Mouse (Mus musculus) heart, postnatal 14 days (tissue): Measurements from ENCODE around the gene Hoxb7. TPM values are rescaled to one million over a fixed set of nuclear protein-coding genes. Genes with fewer than 3 reads are reported as not detected.

Experiments
- DNase-seq, 2 experiments: peaks; one replicate each; pipeline ENCODE4 v3.0.0; 2021 to 2022
- intact Hi-C: fragments of 180-260 bp; cut with DNase I; formaldehyde crosslinking; loops from one replicate; pipeline ENCODE4 v1.15.1; 2025
- long read RNA-seq, 2 experiments: library from polyadenylated mRNA; stranded (forward); transcript quantifications; one replicate each; pipeline ENCODE4 v2.0.0; 2021
- total RNA-seq, 2 experiments: library from RNA; stranded (reverse); gene quantifications; 2 replicates each; pipeline ENCODE4 v1.2.3; 2021

The Hoxb7 gene
- total RNA-seq: not detected
- long read RNA-seq, experiment 1: 0 reads
- long read RNA-seq, experiment 2: 0 reads

DNA sequence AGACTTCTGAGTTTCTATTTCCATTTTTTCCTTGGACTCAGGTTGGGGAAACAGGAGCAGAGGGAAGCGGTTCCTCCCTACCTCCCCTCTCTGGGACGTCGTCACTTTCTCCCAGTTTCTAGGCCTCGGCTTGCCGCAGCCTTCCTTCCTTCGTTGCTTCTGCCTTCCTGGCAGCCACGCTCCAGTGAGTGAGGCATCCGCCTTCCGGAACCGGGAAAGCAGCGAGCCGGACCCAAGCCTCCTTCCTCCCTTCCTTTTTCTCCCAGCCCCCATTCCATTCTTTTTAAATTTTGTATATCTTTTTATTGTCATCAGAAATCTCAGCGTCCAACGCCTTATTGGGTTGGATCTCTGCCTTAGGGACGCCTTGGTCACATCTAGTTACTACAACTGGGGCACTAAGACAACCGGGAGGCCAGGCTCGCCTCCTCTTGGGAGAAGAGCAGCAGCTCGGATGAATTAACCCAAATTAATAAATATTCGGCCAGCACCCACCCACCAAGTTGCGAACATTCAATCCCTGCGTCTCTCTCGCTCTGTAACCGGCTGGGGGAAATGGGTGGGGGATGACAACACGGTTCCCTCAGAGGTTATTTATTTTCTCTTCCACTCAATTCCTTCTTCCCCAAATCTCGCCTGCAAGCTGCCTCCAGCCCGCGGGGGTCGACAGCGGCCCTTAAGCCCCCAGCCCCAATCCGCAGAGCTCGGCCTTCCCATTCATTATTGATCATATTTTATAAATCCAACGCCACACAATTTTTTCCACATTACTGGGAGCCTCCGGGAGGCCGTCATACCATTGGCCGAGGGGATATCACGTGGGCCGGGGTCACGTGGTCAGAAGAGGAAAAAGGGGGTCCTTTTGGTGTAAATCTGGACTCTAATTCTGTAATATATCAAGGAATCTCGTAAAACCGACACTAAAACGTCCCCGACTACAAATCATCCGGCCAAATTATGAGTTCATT, at the start of gene Hoxb7:
Gene Hoxb7 (plus strand): TSS at position 853 of the 968 bp plus-strand sequence.
- no peak for DNase-seq
- intact Hi-C loops: no loop called here

DNA sequence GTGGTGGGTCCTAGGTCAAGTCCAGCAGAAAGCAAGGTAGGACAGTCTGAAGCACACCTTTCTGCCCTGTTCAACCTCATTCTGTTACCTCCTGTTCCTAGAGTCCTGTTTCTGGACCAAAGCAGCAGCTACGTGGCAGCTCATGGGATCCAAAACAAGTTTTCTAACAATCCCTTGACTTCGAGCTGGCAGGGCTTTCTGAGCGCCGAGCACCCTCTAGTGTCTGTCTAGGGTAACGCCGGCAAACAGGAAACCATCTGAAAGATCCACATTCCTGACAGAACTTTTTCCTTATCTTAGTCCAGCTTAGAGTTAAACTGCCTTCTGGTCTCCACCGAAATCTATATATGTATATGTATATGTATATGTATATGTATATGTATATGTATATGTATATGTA, 46.2 kb upstream of the Hoxb7 start:
- intact Hi-C loops: no loop called here
- peak; percentile 46 to 67 for DNase-seq

DNA sequence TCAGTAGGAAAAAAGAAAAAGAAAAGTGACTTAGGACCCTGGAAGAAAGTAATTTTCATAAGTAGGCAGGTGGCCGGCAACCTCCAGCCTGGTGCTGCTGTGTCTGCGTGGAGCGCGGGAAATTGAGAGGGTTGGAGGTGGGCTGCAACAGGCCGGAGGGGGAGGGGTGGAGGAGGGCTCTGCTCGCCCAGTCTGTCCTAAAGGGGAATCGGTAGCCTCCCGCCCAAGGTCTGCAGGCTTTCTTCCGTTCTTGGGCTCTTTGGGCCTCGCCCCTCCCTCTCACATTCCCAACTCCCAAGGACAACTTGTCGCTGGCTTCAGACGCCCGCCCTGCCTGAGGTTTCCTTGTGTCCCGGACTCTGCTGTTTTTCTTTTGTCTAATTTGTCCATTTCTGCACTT, 35.5 kb upstream of the Hoxb7 start:
- DNase-seq: no peak
- intact Hi-C loops: no loop called here

DNA sequence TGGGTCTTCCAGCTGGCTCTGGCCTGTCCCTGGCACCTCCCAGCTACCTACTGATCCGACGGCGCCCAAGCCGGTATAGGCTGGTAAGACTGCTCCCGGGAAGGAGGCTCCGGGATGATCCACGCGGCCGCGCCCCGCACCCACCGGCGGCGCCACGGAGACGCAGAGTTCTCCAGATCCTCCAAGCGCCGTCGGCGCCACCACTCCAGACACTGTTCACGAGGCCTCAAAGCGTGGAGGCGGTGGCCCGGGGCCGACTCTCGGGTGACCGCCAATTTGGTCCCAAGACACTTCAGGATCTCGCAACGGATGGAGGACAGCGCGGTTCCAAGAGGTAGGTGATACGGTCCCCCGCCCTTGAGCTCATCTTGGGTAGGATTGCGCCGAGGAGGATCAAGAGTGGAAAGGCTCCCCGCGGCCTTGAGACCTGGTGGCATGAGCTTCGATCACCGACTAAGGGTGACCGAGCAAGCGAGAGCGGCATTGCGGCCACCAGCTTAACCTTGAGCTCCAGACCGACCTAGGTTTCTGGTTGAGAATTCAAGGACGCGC, 34.9 kb upstream of the Hoxb7 start:
- no peak for DNase-seq

DNA sequence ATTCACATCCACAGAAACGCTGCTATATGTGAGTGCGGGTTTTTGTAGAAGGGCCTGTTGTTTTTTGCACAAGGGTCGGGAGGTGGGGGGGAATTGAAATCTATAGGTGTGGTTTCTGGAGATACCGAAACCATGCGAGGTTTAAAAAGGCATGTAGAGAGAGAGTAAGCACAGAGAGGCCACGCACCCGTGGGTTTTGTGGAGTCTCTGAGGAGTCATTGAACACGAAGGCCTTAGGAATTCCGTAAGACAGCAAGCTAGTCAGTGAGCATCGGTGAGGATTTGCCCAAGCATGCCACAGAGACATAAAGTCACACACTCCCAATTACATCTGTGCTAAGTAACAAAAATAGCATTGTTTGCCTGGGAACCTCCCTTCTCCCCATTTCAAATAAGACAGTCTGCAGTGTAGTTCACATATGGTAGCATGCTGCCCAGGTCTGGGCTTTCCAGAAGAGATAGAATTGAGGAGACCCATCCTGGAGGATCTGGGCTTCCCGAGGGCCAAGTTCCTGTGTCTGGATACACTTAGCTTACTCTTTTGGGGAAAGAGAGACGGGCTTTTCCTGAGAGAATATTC, 33.8 kb upstream of the Hoxb7 start:
- no peak for DNase-seq
- intact Hi-C loops: no loop called here

More for the DNA sequence above, 34.9 kb upstream of the Hoxb7 start:
- intact Hi-C loops: no loop called here

DNA sequence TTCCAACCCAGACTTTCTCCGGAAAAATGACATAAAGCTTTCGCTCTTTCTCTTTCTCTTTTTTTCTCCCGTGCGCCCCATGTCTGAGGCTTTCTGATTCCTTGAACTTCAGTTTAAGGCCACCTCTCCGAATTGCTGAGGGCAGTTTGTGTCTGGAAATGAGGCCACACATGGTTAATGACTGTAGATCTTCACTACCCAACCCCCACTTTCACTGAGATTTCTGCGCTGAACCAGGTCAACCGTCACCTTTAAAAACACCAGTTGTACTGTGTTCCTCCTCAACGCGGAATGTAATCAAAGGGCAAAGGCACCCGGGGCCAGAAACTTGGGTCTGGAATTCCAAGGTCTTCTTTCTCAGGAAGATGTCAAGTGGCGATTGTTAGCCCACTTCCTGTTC, 32.2 kb upstream of the Hoxb7 start:
- DNase-seq: no peak
- intact Hi-C loops: no loop called here

DNA sequence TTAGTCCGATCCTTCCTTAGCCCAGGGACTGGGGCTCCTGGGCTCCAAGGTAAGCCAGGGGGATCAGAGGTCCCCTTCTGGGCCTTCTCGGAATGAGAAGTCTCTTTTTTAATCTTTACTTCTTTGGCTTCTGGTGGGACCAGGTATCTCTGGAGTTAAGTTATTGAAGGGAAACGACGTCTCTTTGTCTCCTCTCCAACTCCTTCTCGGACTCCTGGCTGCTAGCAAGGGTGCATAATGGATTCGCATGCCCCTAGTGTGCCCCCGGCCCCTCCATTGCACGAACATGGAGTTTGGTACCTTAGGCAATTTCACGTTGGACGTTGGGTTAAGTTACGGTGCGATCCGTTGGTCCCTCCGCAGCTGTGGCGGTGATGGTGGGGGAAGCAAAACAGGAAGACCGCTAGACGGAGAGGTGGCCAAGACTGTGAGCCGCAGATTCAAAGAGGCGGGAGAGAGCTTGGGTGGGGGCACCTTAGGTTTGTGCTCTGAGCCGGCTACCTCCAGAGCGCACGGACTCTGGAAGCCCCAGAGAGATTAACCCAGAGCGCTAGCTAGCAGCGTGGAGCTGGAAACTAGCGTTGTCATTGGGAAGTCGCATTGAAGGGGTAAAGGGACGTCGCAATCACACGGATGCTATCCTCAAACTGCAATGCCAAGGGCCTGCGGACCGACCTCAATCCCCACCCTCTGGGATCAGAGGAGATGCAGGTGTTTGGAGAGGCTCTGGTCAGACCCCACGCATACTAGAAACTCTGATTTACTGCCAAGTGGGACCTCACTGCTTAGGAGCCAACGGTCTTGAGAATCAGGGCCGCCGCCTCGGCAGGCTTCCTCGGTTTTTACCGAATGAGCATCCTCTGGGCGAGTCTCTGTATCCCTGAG, 31.1 kb upstream of the Hoxb7 start:
- intact Hi-C loops: no loop called here
- DNase-seq: no peak

DNA sequence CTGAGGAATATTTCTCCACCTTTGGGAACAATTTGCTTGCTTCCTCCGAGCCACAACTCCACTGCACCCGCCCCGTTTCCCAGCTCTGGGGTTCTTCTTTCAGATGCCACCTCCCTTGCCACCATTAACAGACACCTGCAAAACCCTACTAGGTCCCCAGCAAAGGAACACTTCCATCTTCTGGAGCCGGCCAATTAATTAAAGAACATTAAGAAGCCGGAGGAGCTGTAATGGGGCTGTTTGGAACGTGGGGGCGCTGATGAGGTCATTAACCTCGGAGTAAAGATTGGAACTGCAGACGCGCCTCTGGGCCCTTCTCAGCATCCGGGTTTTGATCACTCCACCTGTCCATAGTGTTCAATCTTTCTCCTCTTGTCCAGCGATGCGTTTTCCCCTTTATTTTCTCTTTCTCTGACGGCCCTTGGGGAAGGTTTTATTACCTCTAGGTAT, 30.4 kb upstream of the Hoxb7 start:
- no peak for DNase-seq
- intact Hi-C loops: no loop called here

DNA sequence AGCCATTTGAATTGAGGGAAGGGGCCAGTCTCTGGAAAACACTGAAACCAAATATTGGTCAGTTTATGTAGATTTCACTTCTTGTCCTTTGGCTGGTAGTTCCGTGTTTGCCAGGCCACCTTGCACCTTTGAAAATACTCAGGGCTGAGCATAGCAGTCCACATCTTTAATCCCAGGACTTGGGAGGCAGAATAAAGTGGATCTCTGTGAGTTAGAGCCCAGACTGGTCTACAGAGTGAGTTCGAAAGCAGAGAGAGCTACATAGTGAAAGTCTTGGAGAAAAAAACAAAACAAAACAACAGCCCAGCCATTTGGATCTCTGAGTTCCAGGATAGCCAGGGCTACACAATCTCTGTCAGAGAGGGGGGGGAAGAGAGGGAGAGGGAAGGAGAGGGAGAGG, 29.3 kb upstream of the Hoxb7 start:
- no peak for DNase-seq
- intact Hi-C loops: no loop called here

DNA sequence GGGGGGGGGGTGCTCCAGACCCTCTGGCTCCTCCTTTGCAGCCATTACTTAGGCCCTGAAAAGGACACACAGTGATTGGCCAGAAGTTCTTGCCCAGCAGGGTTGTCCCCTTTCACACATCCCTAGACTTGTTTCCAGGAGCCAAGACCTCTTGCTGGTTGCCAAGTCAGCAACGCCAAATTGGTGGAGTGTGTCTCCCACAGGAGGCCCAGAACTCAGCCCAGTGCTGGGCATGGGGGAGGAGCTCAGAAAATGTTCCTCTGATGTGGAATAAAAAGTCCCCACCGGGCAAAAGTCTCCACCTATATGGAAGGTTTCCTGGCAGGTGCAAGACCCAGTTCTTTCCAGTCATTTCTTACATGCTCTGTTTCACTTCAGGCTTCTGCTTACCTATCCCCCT, 27.4 kb upstream of the Hoxb7 start:
- intact Hi-C loops: no loop called here
- DNase-seq: no peak

DNA sequence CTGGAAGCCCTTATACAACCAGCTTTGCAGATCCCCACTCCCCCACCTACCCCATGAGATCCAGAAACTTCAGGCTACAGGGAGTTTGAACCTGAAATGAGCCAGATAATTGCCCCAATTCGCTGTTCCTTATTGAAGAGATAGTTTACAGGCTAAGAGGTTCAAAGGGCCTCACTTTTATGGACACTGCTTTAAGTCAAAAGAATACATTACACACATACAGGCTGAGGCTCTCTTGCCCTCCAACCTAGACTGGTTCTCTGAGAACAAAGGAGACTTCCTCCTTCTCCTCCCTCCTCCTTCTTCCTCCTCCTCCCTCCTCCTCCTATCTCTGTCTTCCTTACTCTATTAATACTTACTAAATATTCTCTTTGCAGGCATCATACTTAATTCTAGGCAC, 26.9 kb upstream of the Hoxb7 start:
- intact Hi-C loops: no loop called here
- no peak for DNase-seq

DNA sequence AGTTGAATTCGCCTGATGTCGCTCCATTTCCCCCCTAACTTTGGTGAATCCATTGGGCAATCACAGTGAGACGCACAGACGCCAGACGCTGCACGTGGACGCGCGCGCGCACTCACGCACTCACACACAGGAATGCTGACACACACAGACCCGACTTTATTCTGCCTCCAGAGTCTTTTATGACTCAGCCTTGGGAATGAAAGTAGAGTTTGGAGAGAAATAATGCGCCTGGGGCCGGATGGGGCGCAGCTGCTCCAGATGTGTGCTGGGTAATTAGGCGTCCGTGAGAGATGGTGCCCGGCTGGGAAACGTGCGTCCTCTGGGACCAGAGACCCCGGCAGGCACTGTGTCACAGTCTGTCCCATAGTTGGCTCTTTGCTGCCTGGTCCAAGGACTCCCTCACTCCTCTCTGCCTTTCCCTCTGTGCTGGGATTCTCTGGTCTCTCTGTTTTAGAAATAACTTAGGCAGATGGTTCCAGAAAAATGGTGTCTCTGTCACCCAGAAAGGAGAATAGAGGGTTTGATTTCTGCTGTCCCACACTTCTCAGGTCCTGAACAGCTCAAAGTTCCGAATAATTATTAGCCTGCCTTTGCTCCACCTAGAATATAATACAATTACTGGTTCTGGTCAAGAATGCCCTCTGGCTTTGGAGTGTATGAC, 26.0 kb upstream of the Hoxb7 start:
- intact Hi-C loops: no loop called here
- DNase-seq: no peak

DNA sequence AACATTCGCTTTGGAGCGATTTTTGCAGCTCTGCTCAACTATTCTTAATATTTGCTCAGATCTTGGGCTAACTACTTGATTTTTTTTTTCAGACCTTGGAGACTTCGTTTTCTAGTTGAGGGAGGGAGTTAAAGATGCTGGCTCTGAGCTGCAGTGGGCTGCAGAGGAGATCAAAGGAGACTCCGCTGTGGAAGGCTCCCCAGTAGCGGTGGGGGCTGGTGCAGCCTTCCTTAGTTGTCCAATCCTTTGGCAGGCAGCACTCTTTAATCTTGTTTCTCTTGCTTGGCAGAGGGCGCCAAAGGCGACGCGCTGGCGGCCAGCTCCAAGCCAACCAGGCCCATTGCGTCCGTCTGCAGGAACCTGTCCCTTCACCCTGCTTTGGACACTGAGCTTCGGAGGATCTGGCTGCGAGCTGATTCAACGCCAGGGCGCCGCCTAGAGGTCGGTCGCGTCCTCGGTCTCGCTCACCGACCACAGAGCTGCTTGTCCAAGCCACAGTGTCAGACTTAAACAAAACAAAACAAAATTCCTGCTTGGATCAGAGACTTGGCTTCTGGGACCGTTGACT, 25.0 kb upstream of the Hoxb7 start:
- intact Hi-C loops: no loop called here
- peak; percentile 63 to 76 for DNase-seq

DNA sequence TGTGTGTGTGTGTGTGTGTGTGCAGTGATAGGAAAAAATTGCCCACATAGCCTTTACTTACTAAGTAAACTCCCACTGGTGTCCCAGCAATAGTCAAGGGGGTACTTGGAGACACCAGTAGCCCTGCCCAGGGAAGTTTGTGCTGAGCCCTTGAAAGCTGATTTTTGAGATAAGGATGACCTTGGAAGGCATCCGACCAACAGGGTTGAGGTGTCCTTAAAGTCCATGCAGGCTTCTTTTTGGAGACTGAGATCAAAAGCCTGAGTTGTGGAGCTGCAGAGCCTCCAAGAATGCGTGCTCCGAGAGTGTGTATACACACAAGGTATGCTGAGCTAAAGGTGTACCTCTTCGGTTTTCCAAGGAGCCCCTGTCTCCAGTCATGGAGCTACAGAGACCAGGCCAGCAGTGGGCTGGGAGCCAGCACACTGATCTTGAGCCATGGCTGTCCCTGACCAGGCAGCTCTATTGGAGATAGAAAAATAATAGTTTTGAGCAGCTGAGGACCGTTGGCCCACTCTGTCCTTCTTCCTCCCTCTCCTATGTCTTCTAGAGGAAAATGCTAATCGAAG, 24.1 kb upstream of the Hoxb7 start:
- intact Hi-C loops: no loop called here
- DNase-seq: no peak

DNA sequence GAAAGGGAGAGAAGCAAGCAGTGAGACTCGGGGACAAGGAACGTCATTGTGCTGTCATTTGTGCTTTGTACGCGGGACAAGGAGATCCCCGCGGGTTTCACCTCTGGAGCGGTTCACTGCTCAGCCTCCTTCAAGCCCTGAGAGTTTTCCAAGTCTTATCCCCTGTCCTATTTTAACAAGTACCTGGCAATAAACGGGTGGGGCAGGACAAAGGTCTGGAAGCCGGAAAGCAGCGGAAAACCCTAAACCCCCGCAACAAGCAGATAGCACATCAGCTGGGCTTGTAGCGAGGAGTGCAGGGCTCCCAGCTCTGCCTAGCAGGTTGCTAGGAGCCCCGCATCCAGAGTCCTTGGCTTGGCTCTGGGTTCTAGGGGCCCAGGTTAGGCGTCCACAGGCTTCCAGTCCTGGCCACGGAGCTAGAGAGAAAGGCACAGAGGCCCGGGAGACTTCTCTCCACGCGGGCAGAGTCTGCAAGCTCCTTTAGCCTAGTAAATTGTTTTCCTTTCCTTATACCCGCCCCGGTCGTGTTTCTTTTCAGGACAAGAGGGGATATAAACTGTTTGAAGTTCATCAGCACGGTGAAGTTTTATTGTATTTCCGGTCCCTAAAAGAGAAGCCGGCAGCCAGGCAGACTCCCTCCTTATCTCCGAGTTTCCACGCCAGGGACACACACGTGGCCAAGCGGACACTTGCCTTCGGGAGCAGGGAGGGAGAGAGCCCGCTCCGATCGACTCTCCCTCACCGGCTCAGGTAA, 22.6 kb upstream of the Hoxb7 start:
- intact Hi-C loops: no loop called here
- DNase-seq: no peak

DNA sequence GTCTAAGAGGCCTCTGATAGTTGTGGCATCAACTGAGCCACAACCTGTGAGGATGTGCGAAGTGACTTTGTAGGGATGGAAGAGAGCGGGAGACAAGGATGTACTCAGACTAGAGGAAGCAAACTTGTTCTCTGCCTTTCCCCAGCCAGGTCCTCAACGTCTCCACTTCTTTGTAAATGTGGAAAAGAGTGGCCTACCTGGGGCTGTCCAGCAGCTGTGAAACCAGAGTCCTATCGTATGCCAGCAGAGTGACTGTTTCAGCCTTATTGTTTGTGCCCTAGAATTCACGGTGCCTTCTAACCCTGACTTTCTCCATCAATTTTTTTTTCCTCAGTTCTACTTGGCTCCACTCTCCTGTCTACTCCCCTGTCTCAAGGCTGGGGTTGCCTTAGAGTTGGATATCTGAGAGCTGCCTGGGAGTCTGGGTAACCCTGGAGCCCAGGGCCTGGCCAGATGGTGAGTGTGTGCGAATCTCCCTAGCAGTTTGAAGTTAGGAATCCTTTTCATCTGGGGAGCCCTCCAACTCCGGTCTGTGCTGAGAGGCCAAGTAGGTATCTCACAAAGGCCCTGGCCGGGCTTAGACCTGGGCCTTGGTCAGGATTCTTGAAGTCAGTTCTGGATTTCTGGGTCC, 21.9 kb upstream of the Hoxb7 start:
- DNase-seq: no peak
- intact Hi-C loops: no loop called here

DNA sequence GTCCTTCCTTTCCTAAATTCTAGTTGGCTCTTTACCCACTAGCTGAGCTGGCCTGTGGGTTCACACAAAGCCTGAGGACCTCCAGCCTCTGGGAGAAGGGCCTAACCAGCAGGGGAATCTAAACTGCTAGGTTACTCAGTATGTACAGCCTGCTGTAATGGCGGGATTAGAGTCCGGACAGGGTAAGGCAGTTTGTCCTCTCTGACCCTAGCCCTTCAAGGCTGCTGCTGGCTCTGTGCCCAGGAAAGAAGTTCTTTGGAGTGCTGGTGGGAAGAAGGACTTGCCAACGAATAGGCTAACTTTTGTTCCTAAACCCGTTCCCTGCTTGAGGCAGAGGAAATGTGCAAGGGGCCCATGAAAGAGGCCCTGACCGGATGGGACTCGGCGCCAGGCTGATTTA, 20.5 kb upstream of the Hoxb7 start:
- DNase-seq: no peak
- intact Hi-C loops: no loop called here
